Mouse (Mus musculus) liver, postnatal 0 days (tissue): Measurements from ENCODE around the gene Lrrc47.

Experiments
- CTCF ChIP-seq: sonication (generic); IDR thresholded peaks from 2 replicates; pipeline ENCODE4 v1.5.1; 2016; ENCODE audit warnings: antibody characterized with exemption, low read depth
- EP300 ChIP-seq: IDR thresholded peaks from 2 replicates; pipeline ENCODE4 v1.6.1; 2016; ENCODE audit warnings: antibody characterized with exemption, low read depth, mild to moderate bottlenecking

DNA sequence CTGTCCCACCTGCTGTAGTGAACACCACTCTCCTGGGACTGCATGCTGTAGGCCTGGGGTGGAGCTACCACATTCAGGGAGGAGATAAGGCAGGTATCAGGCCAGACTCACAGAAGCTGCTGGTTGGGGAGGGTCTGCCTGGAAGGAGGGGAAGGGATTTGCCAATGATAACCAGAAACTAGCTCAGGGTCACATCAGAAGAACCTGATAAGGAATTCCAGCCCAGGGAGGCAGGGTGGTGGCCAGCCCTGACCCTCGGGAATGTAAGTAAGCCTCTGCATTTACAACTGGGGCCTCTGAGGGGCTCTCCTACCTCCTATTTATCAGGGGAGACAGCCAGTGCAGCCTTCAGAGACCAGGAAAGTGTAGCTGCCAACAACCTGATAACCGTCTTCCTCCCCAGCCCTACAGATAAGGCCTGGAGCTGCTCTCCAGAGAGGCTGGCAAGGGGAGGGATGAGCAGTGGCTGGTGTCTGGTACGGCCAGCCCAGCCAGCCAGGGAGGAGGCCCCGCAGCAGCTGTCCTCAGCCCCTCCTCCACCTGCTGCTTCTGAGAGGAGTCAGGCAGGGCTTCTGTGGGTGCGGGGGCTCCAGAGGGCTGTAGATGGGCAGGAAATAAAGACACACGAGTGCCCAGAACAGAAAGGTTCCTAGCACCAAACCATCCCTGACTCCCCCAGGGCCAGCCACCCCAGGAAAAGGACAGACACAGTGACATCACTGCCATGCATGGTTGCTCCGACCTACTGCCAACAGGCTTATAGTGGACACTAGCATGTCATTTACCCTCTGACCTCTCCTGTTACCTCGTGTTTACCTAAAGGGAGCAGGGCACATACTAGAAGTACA lies 12.4 kb downstream of the Lrrc47 start:
- TF ChIP-seq CTCF (no peak), EP300 (peak; percentile 91)
